Mouse (Mus musculus) liver, embryonic 16.5 days (tissue): ENCODE data around the gene Adamtsl5. TPM values are rescaled to one million over a fixed set of nuclear protein-coding genes. Genes with fewer than 3 reads are reported as not detected.

ENCODE experiments used
- ATAC-seq: fragments of 200-750 bp; cut with Nextera tagmentation; 2 replicates; pipeline ENCODE4 v1.8.0; 2017; ENCODE audit warnings: low read depth, mild to moderate bottlenecking, moderate number of reproducible peaks, moderate library complexity
- H3K27ac ChIP-seq: fragments of 300-500 bp; sonication (generic); 2 replicates; pipeline ENCODE4 v1.5.1; 2014; ENCODE audit warnings: mild to moderate bottlenecking, low read length
- H3K27me3 ChIP-seq: fragments of 300-500 bp; sonication (generic); 2 replicates; pipeline ENCODE4 v1.6.1; 2014; ENCODE audit warnings: low read depth, low read length, mixed read lengths; ENCODE audit not compliant: control insufficient read depth, insufficient read depth
- H3K36me3 ChIP-seq: fragments of 300-500 bp; sonication (generic); 2 replicates; pipeline ENCODE4 v1.6.1; 2014; ENCODE audit warnings: mild to moderate bottlenecking; ENCODE audit not compliant: control insufficient read depth, insufficient read depth
- H3K4me1 ChIP-seq: fragments of 300-500 bp; sonication (generic); 2 replicates; pipeline ENCODE4 v1.6.1; 2014; ENCODE audit warnings: low read depth, low read length, mixed read lengths; ENCODE audit not compliant: control insufficient read depth
- H3K4me2 ChIP-seq: fragments of 300-500 bp; sonication (generic); 2 replicates; pipeline ENCODE4 v1.6.1; 2014; ENCODE audit warnings: low read depth, low read length, mixed read lengths
- H3K4me3 ChIP-seq: fragments of 300-500 bp; sonication (generic); 2 replicates; pipeline ENCODE4 v1.5.1; 2014; ENCODE audit warnings: low read depth, mild to moderate bottlenecking, low read length
- H3K9ac ChIP-seq: fragments of 300-500 bp; sonication (generic); 2 replicates; pipeline ENCODE4 v1.6.1; 2014; ENCODE audit warnings: low read depth, low read length
- H3K9me3 ChIP-seq: fragments of 300-500 bp; sonication (generic); replicated peaks from 2 replicates; pipeline ENCODE4 v1.6.1; 2016; ENCODE audit warnings: low read length; ENCODE audit not compliant: control insufficient read depth
- WGBS: fragments of 180-500 bp; shearing (Covaris S2); extraction: QIAGEN DNeasy Blood & Tissue Kit; methylation state at CpG from one replicate; pipeline ENCODE4 v1.1.7; 2014; ENCODE audit not compliant: insufficient replicate concordance; 5-methylcytosine and 5-hydroxymethylcytosine counted together
- polyA plus RNA-seq: library from polyadenylated mRNA; unstranded; fragments of >200 nt; fragmentation: Nextera tagmentation; extraction: Ambion mirVana; gene quantifications from 2 replicates; pipeline ENCODE4 v1.2.1, GENCODE M21; 2015

Gene Adamtsl5
- 2.2 and 3.4 TPM in 2 replicates for polyA plus RNA-seq

DNA sequence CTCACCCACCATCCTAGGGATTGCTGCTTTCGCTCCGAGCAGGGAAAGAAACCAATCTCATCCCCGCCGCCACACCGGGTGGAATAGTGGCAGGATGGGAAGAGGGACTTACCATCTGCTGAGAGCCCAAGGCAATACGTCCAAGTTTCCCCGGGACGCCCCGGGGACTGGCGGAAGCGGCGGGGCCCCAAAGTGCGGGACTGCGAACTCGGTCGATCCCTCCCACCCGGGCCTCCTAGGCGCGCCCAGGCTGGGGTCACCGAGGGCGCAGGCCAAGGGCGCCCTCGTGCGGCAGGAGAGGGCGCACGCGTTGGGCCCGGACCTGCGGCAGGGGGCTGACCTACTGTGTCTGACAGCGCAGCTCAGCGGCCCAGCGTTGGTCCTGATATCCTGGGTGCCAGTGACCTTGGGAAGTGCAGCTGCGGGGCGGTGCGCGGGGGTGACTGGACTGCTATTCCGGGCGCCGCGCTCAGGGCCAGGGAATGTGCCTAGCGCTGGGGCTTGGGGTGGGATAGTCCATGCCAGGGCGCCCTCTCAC, at the start of gene Adamtsl5:
Gene Adamtsl5, minus strand, starts transcription at position 169 of the 538 bp plus-strand sequence.
- peak within 1 kb of the TSS; percentile 57 for H3K4me3 ChIP-seq
- no peak within 1 kb of the TSS for H3K27ac ChIP-seq
- peaks cover 42% of the 10 kb centered on the region for H3K4me1 ChIP-seq
- H3K4me2 ChIP-seq: peak within 1 kb of the TSS; percentile 83
- WGBS: 2% methylated on average over 42 of the region's 42 CpGs
- no peaks in the 10 kb centered on the region for H3K9me3 ChIP-seq
- H3K36me3 ChIP-seq: no peaks in the 10 kb centered on the region
- peak within 1 kb of the TSS; percentile 52 for H3K9ac ChIP-seq
- ATAC-seq: peak; percentile 25
- H3K27me3 ChIP-seq: peaks cover 53% of the 10 kb centered on the region

DNA sequence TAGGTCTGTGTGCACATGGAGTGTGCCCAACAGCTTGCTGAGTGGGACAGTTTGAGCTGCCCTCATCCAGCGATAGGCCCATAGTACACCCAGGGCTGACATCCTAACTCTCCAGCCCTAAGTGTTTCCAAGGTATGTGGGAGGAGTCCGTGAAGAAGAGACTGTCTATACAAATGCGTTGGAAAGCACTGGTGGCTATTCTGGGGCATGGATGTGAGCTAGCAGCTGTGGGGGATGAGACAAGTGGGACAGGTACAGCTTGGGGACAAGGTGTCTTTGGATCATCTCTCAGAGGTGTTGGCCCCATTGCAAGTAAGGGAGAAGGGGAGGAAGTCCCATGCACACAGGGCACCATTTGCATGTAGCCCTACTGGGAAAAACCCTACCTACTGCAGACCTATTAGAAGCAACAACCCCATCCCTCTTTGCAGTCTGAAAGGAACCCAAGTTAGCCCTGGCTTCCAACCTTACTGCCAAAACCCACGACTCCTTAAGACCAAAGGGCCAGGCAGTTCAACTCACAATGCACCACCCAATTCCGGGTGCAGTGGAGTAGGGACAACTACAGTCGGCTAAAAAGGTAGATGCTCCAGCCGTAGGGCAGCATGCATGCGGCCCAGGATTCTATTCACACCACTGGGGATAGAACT, 49.4 kb upstream of the Adamtsl5 start:
- peaks cover 36% of the 10 kb centered on the region for H3K4me1 ChIP-seq
- H3K9me3 ChIP-seq: no peaks in the 10 kb centered on the region
- peak overlapping the region; percentile 98 for H3K4me2 ChIP-seq
- peak overlapping the region; percentile 96 for H3K4me3 ChIP-seq
- peaks cover 37% of the 10 kb centered on the region for H3K36me3 ChIP-seq
- 41% methylated on average over 8 of the region's 8 CpGs for WGBS
- H3K27me3 ChIP-seq: no peaks in the 10 kb centered on the region
- peak overlapping the region; percentile 99 for H3K27ac ChIP-seq
- no peak for ATAC-seq
- peak overlapping the region; percentile 97 for H3K9ac ChIP-seq

DNA sequence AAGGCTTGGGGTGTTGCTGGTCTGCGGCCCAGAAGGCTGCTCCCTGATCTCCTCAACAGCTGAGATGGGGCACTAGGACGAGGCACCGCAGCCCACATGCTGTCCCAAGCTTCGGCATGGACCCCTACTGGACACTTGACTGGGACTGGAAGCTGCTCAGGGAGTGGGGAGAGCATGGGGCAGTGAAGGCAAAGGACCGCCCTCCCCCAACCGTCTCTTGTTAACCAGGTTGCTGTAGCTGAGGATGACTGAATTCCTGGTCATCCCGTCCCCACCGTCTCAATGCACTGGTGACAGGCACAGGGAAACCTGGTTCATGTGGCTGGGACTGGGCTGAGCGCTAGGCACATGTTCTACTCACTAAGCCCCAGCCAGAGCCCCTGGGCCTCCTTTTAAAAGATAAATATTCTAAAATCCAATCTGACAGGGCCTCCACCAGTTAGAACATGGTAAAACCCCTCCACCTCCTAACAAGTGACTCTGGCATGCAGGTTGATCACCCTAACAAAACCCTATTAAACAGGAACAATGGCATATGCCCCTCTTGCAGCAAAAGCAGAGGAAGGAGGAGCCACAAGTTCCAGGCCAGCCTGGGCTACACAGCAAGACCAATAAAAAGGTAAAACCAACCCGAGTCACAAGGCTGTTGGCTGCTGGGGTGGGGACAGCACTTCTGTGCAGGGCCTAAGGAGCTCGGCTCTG, 48.8 kb upstream of the Adamtsl5 start:
- no peak for ATAC-seq
- peak overlapping the region; percentile 99; the same call in 1 of the 2 replicates for H3K27ac ChIP-seq
- peaks cover 37% of the 10 kb centered on the region for H3K36me3 ChIP-seq
- peaks cover 36% of the 10 kb centered on the region for H3K4me1 ChIP-seq
- H3K9ac ChIP-seq: peak overlapping the region; percentile 97
- H3K4me2 ChIP-seq: peak overlapping the region; percentile 98
- 68% methylated on average over 11 of the region's 11 CpGs for WGBS
- peak overlapping the region; percentile 96 for H3K4me3 ChIP-seq
- H3K9me3 ChIP-seq: no peaks in the 10 kb centered on the region
- H3K27me3 ChIP-seq: no peaks in the 10 kb centered on the region

DNA sequence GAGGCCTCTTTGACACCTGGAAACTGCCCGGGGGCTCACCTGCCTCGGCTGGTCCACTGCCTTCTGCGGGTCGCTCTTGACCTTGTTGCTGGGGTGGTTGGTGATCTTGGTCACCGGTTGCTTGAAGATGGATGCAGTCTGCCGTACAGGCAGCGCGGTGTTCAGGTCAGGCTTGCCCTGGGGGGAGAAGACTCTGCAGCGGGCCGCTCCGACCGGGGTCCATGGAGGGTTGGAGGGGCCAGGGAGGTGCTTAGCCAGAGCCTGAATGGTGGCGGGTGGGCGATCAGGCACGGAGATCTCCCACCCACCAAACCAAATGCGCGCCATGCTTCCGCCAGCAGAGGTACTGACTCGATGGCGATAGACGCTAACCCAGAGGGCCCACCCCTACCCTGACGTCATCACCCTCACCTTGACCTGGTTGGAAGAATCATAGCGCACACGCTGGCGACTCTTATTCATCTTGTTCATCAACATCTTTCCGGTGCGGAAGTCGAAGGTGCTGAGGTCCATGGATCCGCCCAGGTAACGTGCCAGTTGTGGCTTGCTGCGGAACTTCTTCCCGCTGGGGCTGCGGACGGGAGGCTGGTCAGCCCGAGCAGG, 46.9 kb upstream of the Adamtsl5 start:
- Histone ChIP-seq H3K27ac (no peak overlapping the region), H3K4me3 (no peak overlapping the region), H3K4me1 (peaks cover 23% of the 10 kb centered on the region), H3K9ac (no peak overlapping the region), H3K4me2 (no peak overlapping the region), H3K9me3 (no peaks in the 10 kb centered on the region), H3K27me3 (no peaks in the 10 kb centered on the region), H3K36me3 (peaks cover 41% of the 10 kb centered on the region)
- WGBS: 91% methylated on average over 35 of the region's 35 CpGs
- ATAC-seq: no peak

DNA sequence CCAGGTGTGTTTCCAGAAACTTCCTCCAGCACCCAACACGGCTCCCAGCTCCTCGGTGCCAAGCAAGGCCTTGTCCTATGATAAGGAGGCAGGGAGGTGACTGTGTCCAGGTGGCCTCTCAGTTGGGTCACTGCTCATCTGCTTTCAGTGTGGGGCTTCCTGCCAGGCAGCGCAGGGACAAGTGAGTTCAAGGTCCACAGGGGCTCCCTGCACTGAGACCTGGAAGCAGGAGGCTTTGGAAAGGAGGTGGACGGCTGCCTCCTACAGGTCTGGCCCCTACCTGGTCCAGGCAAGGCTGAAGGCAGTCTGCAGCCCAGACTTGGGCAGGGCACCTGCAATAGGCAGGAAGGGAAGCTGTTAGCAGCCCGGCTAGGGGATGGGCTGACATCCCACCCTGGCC, 44.5 kb upstream of the Adamtsl5 start:
- Histone ChIP-seq H3K4me1 (peaks cover 24% of the 10 kb centered on the region), H3K9me3 (no peaks in the 10 kb centered on the region), H3K4me3 (no peak overlapping the region), H3K27ac (no peak overlapping the region), H3K36me3 (peaks cover 41% of the 10 kb centered on the region), H3K9ac (no peak overlapping the region), H3K4me2 (no peak overlapping the region), H3K27me3 (no peaks in the 10 kb centered on the region)
- no peak for ATAC-seq
- 83% methylated on average over 5 of the region's 5 CpGs for WGBS

DNA sequence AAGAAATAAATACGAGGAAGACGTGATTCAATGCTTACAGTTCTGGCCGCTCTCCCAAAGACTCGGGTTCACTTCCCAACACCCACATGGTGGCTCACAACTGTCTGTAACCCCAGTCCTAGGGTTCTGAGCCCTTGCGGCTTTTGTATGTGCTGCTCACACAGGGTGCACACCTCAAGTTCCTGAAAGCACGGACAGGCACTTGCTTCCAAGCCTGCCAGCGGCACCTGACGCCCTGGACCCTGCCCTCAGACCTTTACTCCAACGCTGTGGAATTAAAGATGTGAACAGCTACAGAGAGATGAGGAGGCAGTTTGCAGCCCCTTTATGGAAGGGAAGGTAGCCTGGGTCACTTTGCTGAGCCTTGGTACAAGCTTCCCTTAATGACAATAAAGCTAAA, 42.5 kb upstream of the Adamtsl5 start:
- WGBS: 78% methylated on average over 9 of the region's 9 CpGs
- Histone ChIP-seq H3K27ac (no peak overlapping the region), H3K36me3 (peaks cover 41% of the 10 kb centered on the region), H3K4me1 (peaks cover 30% of the 10 kb centered on the region), H3K9ac (no peak overlapping the region), H3K27me3 (peaks cover 6% of the 10 kb centered on the region), H3K4me2 (no peak overlapping the region), H3K9me3 (no peaks in the 10 kb centered on the region), H3K4me3 (no peak overlapping the region)
- no peak for ATAC-seq

DNA sequence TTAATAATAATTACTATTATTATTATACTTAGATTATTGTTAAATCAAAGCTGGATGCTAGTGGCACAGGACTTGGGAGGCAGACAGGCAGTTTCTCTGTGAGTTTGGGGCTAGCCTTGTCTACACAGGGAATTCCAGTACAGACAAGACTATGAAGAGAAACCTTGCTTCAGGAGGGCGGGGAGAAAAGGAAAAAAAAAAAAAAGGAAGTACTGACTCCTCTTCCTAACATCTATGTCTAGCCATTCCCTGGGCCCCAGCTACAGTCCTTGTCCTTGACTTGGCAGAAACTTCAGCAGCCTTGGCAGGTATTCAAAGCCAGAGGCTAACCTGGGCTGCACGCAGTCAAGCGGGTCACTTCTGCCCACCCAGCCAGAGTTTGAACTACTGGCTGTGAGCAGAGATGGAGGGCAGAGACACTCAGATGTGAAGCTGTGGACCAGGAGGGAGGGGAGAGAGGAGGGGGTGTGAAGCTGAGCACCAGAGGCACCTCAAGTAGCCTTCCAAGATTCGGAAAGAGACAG, 41.0 kb upstream of the Adamtsl5 start:
- Histone ChIP-seq H3K4me3 (no peak overlapping the region), H3K27me3 (peaks cover 6% of the 10 kb centered on the region), H3K4me1 (peaks cover 44% of the 10 kb centered on the region), H3K9me3 (no peaks in the 10 kb centered on the region), H3K9ac (no peak overlapping the region), H3K4me2 (no peak overlapping the region), H3K27ac (no peak overlapping the region), H3K36me3 (peaks cover 30% of the 10 kb centered on the region)
- ATAC-seq: no peak
- WGBS: 62% methylated on average over 4 of the region's 4 CpGs

DNA sequence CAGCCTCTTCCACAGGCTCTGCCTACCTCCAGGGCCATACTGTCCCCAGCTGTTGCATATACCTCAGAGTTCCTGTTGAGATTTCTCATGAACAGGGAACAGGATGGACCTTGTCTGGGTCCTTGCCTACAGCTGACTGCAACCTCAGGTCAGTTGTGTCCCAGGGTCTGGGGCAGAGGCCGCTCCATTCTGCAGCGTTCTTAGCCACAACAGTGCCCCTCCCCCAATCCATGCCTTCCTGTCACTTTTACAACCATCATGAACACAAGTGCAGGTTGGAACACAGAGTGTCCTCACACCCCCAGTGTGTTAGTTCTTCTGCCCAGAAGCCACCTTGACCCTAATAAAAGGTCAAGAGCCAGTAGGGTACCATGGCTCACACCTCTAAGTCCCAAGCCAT, 40.5 kb upstream of the Adamtsl5 start:
- 14% methylated on average over 2 of the region's 2 CpGs for WGBS
- H3K27ac ChIP-seq: no peak overlapping the region
- H3K4me3 ChIP-seq: no peak overlapping the region
- peaks cover 49% of the 10 kb centered on the region for H3K4me1 ChIP-seq
- peaks cover 6% of the 10 kb centered on the region for H3K27me3 ChIP-seq
- no peak for ATAC-seq
- no peak overlapping the region for H3K4me2 ChIP-seq
- H3K9ac ChIP-seq: no peak overlapping the region
- peaks cover 25% of the 10 kb centered on the region for H3K36me3 ChIP-seq
- no peaks in the 10 kb centered on the region for H3K9me3 ChIP-seq
